Mouse (Mus musculus): Measurements from ENCODE around the gene Stfa1.
"Not testable (repeated sequence)": the region's sequence is repeated elsewhere in the genome, so short reads cannot be mapped to it uniquely, and the experiment has no call there.

Stfa1 gene

DNA sequence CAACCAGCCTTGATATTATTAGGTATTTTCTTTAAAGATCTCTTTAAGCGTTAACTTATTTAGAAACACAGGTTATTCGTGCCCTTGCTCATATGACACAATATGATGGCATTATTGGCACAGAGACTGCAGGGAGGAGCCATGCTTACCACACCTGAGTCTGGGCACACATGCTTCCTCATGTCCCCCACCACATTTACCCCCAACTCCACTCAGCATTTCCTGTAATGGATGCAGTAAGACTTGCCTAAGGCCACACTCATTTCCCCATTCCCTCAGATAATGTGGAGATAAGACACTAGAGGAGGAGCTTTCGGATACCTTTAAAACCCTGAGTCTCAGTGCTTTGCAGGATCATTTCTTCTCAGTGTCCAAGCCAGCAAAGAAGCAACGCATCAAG lies at the start of gene Stfa1:
Stfa1 (plus strand) TSS at position 156 of the 400 bp plus-strand sequence.
- not testable (repeated sequence) for DNase-seq

DNA sequence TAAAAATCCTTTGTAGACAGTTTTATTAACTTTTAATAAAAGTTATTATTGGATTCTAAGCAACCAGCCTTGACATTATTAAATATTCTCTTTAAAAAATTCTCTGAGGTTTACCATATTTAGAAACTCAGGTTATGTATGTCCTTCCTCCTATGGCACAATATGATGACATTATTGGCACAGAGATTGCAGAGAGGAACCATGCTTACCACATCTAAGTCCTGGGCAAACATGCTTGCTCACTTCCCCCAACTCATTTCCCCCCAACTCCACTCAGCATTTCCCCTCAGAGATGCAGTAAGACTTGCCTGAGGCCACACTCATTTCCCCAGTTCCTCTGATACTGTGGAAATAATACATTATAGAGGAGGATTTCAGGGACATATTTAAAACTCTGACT lies 16.2 kb upstream of the Stfa1 start:
- not testable (repeated sequence) for DNase-seq

DNA sequence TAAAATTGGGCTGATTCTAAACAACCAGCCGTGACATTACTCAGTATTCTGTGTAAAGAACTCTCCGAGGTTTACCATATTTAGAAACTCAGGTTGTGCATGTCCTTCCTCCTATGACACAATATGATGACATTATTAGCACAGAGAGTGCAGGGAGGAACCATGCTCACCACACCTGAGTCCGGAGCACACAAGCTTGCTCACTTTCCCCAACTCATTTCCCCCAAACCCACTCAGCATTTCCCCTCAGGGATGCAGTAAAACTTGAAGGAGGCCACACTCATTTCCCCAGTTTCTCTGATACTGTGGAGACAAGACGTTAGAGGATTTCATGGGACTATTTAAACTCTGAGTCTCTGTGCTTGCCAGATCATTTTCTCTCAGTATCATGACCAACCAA lies 12.4 kb downstream of the Stfa1 start:
- no peak for DNase-seq

DNA sequence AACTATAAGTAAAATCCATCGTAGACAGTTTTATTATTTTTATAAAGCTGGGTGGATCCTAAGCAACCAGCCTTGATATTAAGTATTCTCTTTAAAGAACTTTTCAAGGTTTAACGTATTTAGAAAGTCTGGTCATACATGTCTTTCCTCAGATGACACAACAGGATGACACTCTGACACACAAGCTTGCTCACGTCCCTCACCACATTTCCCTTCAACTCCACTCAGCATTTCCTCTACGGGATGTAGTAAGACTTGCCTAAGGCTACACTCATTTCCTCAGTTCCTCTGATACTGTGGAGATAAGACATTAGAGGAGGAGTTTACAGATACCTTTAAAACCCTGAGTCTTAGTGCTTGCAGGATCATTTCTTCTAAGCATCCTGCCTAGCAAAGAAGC lies 30.9 kb downstream of the Stfa1 start:
- no peak for DNase-seq

DNA sequence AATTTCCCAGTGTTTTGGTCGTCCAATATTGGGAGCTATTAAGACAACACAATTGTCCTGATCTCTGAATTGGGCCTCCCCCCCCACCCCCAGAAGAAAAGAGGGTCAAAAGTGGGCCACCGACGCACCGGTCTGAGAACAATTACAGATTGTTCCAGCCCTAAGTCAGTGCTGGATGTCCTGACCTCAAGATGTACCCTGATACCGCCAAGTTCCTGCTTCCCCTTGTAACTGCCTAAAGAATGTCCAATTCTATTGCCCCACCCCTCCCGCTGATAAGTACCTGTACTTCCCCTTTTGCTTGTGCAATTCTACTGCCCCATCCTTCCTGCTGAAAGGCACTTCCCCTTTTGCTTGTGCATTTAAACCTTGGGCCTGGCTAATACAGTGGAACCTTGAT lies 39.4 kb downstream of the Stfa1 start:
- DNase-seq, result not testable (repeated sequence)

DNA sequence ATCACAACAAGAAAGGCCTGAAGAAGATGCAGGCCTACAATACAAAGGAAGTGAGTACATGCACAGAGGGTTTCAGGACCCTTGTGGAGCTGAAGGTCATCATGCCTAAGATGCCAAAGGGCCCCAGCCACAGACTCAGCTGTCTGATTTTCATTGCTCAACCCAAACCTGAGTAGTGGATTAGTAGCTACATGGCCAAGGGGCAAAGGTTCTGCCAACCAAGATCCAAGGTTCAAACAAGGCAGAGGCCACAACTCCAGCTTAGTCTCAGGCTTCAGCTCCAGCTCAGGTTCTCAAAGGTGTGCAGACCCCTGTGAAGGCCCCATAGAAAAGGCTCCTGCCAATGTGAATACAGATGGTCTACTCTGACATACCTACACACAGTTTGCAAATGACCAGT lies 42.5 kb downstream of the Stfa1 start:
- DNase-seq, result no peak

DNA sequence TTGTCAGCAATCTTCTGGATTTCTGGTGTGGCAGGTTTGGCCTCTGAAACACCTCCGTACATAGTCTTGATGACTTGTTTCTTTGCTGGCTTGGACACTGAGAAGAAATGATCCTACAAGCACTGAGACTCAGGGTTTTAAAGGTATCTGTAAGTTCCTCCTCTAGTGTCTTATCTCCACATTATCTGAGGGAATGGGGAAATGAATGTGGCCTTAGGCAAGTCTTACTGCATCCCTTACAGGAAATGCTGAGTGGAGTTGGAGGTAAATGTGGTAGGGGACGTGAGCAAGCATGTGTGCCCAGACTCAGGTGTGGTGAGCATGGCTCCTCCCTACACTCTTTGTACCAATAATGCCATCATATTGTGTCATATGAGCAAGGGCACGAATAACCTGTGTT lies 57.5 kb downstream of the Stfa1 start, which contains the start of gene BC117090:
BC117090 (minus strand) TSS at position 101 of the 400 bp plus-strand sequence.
- DNase-seq, result no peak

Data from embryo, embryonic 11 days (tissue).